Mouse (Mus musculus) liver, embryonic 12.5 days (tissue): Measurements from ENCODE around the gene Cox6a2. TPM values are rescaled to one million over a fixed set of nuclear protein-coding genes. Genes with fewer than 3 reads are reported as not detected.
"Not testable (repeated sequence)": the region's sequence is repeated elsewhere in the genome, so short reads cannot be mapped to it uniquely, and the experiment has no call there.

ENCODE experiments used
- ATAC-seq: fragments of 200-750 bp; cut with Nextera tagmentation; 2 replicates; pipeline ENCODE4 v1.8.0; 2017; ENCODE audit warnings: moderate number of reproducible peaks, mild to moderate bottlenecking, moderate library complexity
- H3K27ac ChIP-seq: fragments of 300-500 bp; sonication (generic); 2 replicates; pipeline ENCODE4 v1.5.1; 2016; ENCODE audit warnings: mild to moderate bottlenecking
- H3K27me3 ChIP-seq: fragments of 300-500 bp; sonication (generic); replicated peaks from 2 replicates; pipeline ENCODE4 v1.6.1; 2016; ENCODE audit warnings: mild to moderate bottlenecking, moderate library complexity
- H3K36me3 ChIP-seq: fragments of 300-500 bp; sonication (generic); 2 replicates; pipeline ENCODE4 v1.6.1; 2016; ENCODE audit warnings: mild to moderate bottlenecking, moderate library complexity
- H3K4me1 ChIP-seq: fragments of 300-500 bp; sonication (generic); 2 replicates; pipeline ENCODE4 v1.6.1; 2016
- H3K4me2 ChIP-seq: fragments of 300-500 bp; sonication (generic); 2 replicates; pipeline ENCODE4 v1.6.1; 2016; ENCODE audit warnings: mild to moderate bottlenecking, moderate library complexity
- H3K4me3 ChIP-seq: fragments of 300-500 bp; sonication (generic); 2 replicates; pipeline ENCODE4 v1.5.1; 2016; ENCODE audit warnings: mild to moderate bottlenecking, moderate library complexity
- H3K9ac ChIP-seq: fragments of 300-500 bp; sonication (generic); 2 replicates; pipeline ENCODE4 v1.6.1; 2016; ENCODE audit warnings: mild to moderate bottlenecking, moderate library complexity
- H3K9me3 ChIP-seq: fragments of 300-500 bp; sonication (generic); replicated peaks from 2 replicates; pipeline ENCODE4 v1.6.1; 2016; ENCODE audit warnings: mild to moderate bottlenecking, moderate library complexity
- WGBS: fragments of 180-500 bp; shearing (Covaris S2); methylation state at CpG from one replicate; pipeline ENCODE4 v1.1.7; 2016; ENCODE audit not compliant: insufficient replicate concordance; 5-methylcytosine and 5-hydroxymethylcytosine counted together
- polyA plus RNA-seq: library from polyadenylated mRNA; unstranded; fragments of >200 nt; fragmentation: Nextera tagmentation; extraction: Ambion mirVana; gene quantifications from 2 replicates; pipeline ENCODE4 v1.2.1, GENCODE M21; 2016

Gene Cox6a2
- polyA plus RNA-seq, 1 experiment from 2014 or later, result 1.2 TPM

DNA sequence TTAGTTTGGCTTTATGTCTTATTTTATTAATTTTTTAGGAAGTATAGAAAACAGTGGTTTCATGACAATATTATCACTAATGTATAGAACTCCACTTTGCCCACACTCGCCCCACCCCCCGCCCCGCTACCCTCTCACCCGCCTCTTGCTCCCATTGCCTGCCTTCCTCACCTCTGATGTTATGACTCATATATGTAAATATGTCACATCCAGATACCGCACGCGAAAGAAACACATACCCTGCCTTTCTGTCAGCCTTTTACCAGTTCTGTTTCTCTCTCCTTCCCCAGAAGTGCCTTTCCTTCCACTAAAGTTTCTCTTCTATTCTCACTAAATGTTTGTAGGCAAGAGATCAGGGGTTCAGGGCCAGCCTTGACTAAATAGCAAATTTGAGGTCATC, 39.8 kb downstream of the Cox6a2 start:
- no peaks in the 10 kb centered on the region for H3K9me3 ChIP-seq
- H3K27ac ChIP-seq, result no peak overlapping the region
- WGBS, result 77% methylated on average over 7 of the region's 7 CpGs
- H3K4me1 ChIP-seq, result no peaks in the 10 kb centered on the region
- H3K4me3 ChIP-seq, result no peak overlapping the region
- H3K36me3 ChIP-seq, result no peaks in the 10 kb centered on the region
- H3K27me3 ChIP-seq, result no peaks in the 10 kb centered on the region; the same call in 1 of the 2 replicates
- H3K4me2 ChIP-seq, result no peak overlapping the region
- ATAC-seq, result no peak
- H3K9ac ChIP-seq, result no peak overlapping the region

DNA sequence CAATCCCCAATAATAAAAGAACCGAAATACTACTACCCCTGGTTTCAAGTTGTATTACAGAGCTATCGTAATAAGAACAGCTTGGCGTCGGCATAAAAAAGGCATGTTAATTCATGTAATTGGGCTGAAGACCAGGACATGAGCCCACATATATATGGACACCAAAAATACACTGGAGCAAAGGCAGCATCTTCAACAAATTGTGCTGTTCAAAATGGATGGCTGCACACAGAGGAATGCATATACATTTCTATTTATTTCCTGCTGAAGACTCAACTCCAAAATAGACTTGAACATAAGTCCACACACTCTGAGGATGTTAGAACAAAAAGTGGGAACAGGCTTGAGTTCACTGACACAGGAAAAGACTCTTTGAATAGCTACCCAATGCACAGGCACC, 42.2 kb downstream of the Cox6a2 start:
- WGBS, result 82% methylated on average over 4 of the region's 4 CpGs
- no peak for ATAC-seq
- no peak overlapping the region for H3K9ac ChIP-seq
- H3K36me3 ChIP-seq, result no peaks in the 10 kb centered on the region
- H3K4me2 ChIP-seq, result no peak overlapping the region
- H3K27ac ChIP-seq, result no peak overlapping the region
- no peaks in the 10 kb centered on the region for H3K9me3 ChIP-seq
- no peak overlapping the region for H3K4me3 ChIP-seq
- H3K27me3 ChIP-seq, result no peaks in the 10 kb centered on the region; the same call in 1 of the 2 replicates
- no peaks in the 10 kb centered on the region for H3K4me1 ChIP-seq

DNA sequence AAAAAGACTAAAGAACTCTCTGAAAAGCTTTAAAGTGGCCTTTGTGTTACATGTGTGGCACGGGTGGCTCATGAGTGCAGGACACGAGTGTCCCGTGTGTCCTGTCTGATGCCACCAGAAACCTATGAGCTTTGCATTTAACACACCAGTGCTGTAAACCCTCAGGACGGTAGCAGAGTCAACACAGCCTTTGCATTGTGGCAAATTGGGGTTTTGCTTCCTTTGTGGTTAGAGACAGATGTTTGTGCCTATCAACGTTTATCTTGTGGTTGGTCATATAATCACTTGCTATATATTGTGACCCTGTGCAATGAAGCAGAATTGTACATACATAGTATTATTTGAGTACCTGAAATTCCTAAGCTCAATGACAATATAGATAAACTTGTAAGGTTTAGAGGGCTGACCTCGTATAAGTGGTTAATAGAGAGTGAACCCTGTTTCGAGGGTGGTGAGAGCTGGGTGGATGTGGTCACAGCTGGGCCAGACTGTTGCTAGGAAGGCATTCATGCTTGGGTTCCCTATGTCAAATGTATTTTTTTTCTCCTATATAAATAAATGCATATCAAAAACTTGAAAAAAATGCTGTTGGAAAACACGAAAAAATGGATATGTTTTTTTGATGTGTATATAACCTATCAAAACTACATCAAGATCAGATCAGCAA, 47.4 kb downstream of the Cox6a2 start:
- not testable (repeated sequence) for H3K9me3 ChIP-seq, H3K27me3 ChIP-seq, H3K4me2 ChIP-seq, H3K36me3 ChIP-seq, H3K4me1 ChIP-seq, H3K4me3 ChIP-seq, ATAC-seq, H3K27ac ChIP-seq, H3K9ac ChIP-seq
- WGBS, result 25% methylated on average over 8 of the region's 8 CpGs

Other genes with a start within 250 kb of the Cox6a2 start
- gene Fus, start 238.9 kb downstream of the Cox6a2 start, polyA plus RNA-seq, result 217 and 225 TPM in 2 replicates
- gene Pycard, start 212.5 kb downstream of the Cox6a2 start, polyA plus RNA-seq, result 32.9 and 33.8 TPM in 2 replicates
- gene Trim72, start 202.4 kb downstream of the Cox6a2 start, polyA plus RNA-seq, result not detected in 2 replicates
- 2.1 and 2.2 TPM in 2 replicates for gene Itgam, start 143.7 kb downstream of the Cox6a2 start, polyA plus RNA-seq
- gene Gm49368, start 143.7 kb downstream of the Cox6a2 start, polyA plus RNA-seq, result not detected in 2 replicates
- 0.17 and 0.19 TPM in 2 replicates for gene Itgax, start 76.8 kb downstream of the Cox6a2 start, polyA plus RNA-seq
- 0.08 TPM in 1 of 2 replicates, not detected in the other for gene Itgad, start 52.0 kb downstream of the Cox6a2 start, polyA plus RNA-seq
- gene Armc5, start 31.0 kb upstream of the Cox6a2 start, polyA plus RNA-seq, result 12.7 and 12.8 TPM in 2 replicates
- 2.9 and 3.1 TPM in 2 replicates for gene 9130023H24Rik, start 31.6 kb upstream of the Cox6a2 start, polyA plus RNA-seq
- 22.3 and 25.1 TPM in 2 replicates for gene Tgfb1i1, start 40.4 kb upstream of the Cox6a2 start, polyA plus RNA-seq
- gene Slc5a2, start 59.3 kb upstream of the Cox6a2 start, polyA plus RNA-seq, result 2.0 and 2.1 TPM in 2 replicates
- gene BC017158, start 91.8 kb upstream of the Cox6a2 start, polyA plus RNA-seq, result 26.3 and 29.4 TPM in 2 replicates
- 57.7 and 58.1 TPM in 2 replicates for gene Rgs10, start 212.4 kb upstream of the Cox6a2 start, polyA plus RNA-seq